Mouse (Mus musculus): ENCODE results near the gene Ctrc. TPM values are rescaled to one million over a fixed set of nuclear protein-coding genes. Genes with fewer than 3 reads are reported as not detected.
A peak's percentile ranks its signal among the peaks of the same experiment; 100 is the strongest.
"Not testable (repeated sequence)": the region's sequence is repeated elsewhere in the genome, so short reads cannot be mapped to it uniquely, and the experiment has no call there.

The Ctrc gene
- total RNA-seq, 4 experiments from 2014 or later, result not detected

DNA sequence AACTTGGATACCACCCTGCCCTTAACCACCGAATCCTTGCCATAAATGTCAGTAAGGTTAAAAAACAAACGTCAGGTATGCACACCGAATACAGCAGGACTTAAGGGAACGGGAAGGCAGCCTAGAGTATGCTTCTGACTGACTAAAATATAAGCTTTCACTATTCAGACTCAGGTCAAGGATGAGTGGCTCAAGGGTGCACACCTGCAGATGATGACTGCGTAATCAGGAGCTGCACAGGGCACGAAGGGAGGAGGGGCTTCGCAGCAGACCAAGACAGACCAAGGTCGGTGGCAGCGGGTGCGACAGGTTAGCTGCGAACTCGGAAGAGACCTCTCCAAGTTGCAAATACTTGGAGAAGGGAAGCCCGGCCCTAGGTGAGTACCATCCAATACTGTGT lies 60.0 kb downstream of the Ctrc start:
- no peak for DNase-seq (ENCODE audit: low spot score)

DNA sequence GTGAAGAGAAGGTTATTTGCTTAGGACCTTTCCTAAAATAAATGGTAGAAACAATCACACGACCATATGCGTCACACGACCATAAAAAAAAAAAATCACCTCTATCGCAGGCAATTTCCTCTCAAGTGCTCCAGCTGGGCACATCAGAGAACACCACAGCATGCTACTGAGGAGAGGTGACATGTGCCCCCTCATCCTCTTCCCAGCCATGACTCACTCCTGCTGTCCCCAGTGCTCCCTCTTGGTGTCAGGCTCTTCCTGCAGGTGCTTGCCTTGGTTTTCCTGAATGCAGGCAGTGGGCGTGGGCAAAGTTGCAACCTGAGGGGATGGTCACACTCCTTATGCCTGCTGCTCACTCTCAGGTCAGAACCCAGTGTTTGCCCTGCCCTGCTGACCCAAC lies 61.3 kb downstream of the Ctrc start:
- no peak for DNase-seq (ENCODE audit: low spot score)

DNA sequence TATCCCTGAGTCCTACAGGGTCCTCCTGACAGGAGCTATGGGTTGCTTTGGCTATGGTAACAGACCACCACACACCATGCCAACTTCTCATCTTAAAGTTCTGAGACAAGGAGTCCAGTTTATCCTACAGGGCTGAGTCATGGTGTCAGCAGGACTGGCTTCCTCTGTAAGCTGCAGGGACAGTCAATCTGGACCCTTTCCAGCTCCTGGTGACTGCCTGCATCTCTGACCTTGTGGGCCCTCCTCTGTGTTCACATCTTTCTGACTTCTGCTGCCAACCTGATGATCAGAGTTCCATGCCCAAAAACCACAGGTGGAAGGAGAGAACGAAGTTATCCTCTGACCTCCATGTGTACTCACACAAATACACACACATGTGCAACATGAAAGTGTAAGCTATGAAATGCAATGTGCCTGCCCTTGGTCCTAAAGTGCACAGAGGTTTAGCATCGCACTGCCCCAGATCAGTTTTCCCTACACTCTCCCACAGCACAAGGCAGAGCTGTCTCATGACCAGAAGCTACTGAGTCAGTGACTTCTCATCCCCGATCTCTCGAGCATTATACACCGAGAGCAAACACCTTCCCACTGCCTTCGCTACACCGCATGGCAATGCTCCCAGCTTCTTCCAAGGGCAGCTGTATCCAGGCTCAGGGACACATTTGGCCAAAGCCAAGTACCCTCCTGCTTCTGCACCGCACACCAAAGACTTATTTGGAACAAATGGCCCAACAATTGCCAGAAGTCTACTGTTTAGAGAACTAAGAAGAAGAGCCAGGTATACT lies 64.8 kb downstream of the Ctrc start:
- DNase-seq (ENCODE audit: low spot score), result no peak

DNA sequence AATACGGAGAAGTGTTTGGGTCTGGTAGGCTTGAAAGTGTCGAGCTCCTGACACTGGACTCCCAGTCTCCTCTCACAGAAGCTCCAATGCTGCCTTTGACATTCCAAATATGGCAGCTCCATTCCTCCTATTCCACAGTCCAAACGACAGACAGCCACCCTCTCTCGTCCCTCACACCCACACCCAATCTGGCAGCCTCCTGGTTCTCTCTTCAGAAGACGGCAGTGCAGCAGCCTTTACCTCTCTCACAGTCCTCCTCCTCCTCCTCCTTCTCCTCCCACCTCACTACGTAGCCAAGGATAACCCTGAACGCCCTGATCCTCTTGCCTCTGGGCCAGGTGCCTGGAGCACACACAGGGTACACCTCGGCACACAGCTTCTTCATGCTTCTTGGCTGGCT lies 66.3 kb downstream of the Ctrc start:
- no peak for DNase-seq (ENCODE audit: low spot score)

DNA sequence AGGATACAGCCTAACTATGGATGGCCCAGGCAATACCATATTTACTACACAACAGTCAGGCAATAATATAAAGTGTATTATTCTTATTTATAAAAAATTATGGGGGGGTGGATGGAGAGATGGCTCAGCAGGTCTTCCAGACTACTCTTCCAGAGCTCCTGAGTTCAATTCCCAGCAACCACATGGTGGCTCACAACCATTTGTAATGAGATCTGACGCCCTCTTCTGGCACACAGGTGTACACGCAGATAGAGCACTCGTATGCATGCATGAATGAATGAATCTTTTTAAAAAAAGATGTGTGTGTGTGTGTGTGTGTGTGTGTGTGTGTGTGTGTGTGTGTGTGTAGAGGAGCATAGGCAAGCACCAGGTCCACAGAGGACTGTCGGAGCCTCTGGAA lies 73.1 kb downstream of the Ctrc start:
- DNase-seq (ENCODE audit: low spot score), result not testable (repeated sequence)

DNA sequence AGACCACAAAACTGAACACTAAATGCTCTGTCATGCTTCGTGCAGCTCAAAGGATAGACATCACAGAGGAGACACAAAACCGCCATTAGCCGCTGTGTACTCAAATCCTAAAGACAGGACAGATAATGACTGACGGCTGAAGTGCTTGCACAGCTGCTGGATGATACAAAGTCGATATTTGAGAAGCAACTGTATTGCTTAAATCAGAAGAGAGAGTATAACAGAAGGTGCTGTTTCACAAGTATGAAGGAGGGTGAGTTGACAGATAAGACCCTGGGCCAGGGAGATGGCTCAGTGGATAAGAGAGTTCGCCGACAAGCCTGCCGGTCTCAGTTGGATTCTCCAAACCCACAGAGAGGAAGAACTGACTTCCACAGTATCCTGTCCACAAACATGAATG lies 74.3 kb downstream of the Ctrc start:
- no peak for DNase-seq (ENCODE audit: low spot score)

DNA sequence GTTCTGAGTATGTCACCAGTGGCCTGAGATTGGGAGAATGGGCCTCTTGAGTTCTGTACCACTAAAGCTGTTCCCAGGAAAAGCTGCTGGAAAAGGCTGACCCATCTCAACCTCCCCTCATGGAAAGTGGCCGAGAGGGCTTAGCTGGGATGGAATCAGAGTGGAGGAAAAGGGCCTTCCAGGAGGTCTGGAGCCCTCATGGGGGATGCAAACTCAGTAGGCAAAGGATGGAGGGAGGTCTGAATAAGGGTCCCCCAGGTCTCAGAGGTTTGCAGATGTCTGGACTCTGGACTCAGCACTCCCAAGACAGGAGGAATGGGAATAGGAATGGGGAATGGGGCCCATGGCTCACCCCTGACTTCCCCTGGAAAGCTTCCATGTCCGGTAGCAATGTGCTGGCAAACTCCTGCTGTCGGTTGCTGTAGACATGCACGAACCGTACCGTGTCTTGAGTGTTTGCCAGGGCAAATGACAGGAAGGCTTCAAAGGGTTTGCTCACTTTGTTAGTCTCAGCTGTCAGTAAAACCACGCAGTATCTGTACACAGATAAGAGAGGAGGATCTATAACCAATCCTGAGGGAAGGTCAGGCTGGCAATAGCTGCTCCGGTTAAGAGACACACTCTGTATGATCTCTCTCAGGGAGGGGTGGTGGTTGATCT lies 76.5 kb downstream of the Ctrc start:
- no peak for DNase-seq (ENCODE audit: low spot score)

DNA sequence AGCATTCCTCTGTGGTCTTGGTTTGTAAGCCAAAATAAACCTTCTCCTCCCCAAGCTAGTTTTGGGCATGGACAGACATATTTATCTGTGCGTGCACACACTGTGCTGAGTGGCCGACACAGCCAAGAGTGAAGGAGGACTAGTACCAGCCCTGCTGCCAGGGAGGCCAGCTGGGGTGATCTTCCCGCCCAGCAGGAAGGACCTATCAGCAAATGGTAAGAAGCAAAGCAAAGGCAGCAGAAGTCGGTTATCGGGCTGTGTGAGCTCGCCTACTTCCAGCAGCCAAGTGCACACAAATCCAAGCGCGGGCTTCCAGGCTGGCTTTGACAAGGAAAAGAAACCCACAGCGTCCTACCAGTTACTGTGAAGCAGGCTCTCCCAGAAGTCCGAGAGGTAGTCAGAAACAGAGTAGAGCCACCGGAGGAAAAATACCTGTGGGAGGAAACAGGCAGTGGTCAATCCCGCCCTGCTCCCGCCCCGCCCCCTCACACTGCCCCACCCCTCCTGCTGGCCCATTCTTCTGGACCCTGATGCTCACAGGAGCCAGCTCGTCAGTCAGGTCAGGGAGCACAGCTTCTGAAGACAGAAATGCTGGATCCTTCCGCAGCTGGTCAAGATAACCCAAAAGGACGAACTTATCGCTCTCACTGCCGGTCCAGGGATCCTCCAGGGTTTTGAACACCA lies 78.7 kb downstream of the Ctrc start:
- no peak for DNase-seq (ENCODE audit: low spot score)

DNA sequence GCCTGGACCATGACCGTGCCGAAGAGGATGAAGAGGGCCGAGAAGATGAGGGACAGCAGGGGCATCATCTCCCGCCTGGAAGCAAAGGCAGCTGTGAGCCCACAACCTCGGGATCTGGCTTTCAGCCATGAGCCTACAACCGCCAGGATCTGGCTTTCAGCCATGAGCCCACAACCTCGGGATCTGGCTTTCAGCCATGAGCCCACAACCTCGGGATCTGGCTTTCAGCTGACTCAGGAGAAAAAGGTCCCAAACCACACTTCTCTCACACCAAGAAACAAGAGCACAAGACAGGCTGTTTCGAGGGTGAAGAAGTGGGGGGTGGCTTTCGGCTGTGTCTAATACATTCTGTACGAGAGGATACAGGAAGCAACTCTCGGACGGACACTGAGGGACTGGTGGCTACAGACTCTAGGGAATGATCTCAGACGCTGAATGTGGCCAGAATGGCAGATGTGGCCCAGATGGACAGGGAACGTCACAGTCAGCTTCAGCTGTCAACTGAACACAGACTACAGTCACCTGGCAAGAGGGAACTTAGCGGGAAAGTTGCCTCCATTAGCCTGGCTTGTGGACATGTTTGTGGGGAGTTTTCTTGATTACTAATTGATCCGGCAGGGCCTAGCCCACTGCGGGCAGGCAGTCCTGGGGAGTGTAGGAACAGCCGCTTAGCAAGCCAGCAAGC lies 79.3 kb downstream of the Ctrc start:
- peak; percentile 81 for DNase-seq (ENCODE audit: low spot score)

DNA sequence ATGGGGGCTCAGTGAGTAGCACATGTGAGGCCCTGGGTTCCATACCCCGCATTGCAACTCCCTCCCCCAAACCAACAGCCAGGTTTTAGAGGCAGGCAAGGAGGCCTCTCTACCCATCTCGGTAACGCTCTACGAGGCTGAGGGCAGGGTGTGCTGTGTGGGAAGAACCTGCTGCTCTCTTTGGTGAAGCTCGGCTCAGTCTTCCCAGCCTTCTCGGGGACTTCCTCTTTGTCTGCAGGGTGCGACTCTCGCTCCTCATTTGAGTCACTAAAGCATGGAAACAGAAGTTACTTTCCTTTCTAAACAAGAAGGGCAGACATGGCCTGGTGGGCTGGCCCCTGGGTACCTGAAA lies 79.9 kb downstream of the Ctrc start:
- peak; percentile 34 for DNase-seq (ENCODE audit: low spot score)

DNA sequence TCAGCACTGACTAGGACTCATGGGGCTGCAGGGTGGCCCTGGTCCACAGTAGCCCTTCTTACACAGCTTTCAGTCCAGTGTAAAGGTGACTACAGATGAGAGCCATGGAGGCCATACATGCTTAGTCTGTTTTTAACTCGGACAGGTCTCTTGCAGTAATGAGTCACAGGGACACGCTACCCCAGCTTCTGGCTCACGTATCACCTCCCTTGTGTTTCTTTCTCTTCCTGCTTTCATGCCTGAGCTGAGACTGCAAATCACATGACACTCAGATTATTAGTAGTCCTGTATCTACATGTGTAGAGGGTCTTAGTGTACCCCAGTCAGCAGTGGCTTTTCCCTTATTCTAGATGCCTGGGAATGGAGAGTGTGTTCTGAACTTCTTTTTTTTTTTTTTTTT lies 81.2 kb downstream of the Ctrc start:
- no peak for DNase-seq (ENCODE audit: low spot score)

Other genes with a start within 250 kb of the Ctrc start
- 100 to 1,000 TPM; 221 to 281 (median 251) TPM for gene Fblim1, start 240.3 kb downstream of the Ctrc start, total RNA-seq (2022)
- gene Tmem82, start 227.7 kb downstream of the Ctrc start, total RNA-seq (2022), result 10 to 100 TPM; 15.0 to 19.3 (median 16.5) TPM
- gene Slc25a34, start 222.5 kb downstream of the Ctrc start, total RNA-seq (2022), result 100 to 1,000 TPM; 124 to 157 (median 144) TPM
- 100 to 1,000 TPM; 113 to 133 (median 117) TPM for gene Plekhm2, start 181.5 kb downstream of the Ctrc start, total RNA-seq (2022)
- 1 to 10 TPM in 2 of 4 experiments, not detected in 2; 1.2 to 4.0 TPM for gene Rsc1a1, start 160.8 kb downstream of the Ctrc start, total RNA-seq (2022)
- 10 to 100 TPM; 26.1 to 34.6 (median 29.1) TPM for gene Ddi2, start 122.9 kb downstream of the Ctrc start, total RNA-seq (2022)
- gene Agmat, start 99.7 kb downstream of the Ctrc start, total RNA-seq (2022), result under 1 TPM in 3 of 4 experiments, not detected in 1; 0.44 to 0.66 (median 0.63) TPM
- gene Dnajc16, start 55.4 kb downstream of the Ctrc start, total RNA-seq (2022), result 10 to 100 TPM; 23.2 to 28.7 (median 25.0) TPM
- gene Casp9, start 52.7 kb downstream of the Ctrc start, total RNA-seq (2022), result 10 to 100 TPM in 2 of 4 experiments, 1 to 10 TPM in 2; 7.9 to 10.7 (median 10.0) TPM
- gene Cela2a, start 20.2 kb downstream of the Ctrc start, total RNA-seq (2022), result 1 to 10 TPM in 1 of 4 experiments, not detected in 3; 1.0 TPM
- 10 to 100 TPM; 18.1 to 21.4 (median 19.6) TPM for gene Efhd2, start 28.6 kb upstream of the Ctrc start, total RNA-seq (2022)
- under 1 TPM; 0.26 to 0.41 (median 0.35) TPM for gene Fhad1, start 168.7 kb upstream of the Ctrc start, total RNA-seq (2022)
- 1 to 10 TPM; 4.4 to 5.4 (median 4.7) TPM for gene Tmem51, start 237.9 kb upstream of the Ctrc start, total RNA-seq (2022)

Data from heart, adult 8-10 months (tissue).